Mouse (Mus musculus): Measurements from ENCODE around the gene Macc1. TPM values are rescaled to one million over a fixed set of nuclear protein-coding genes. Genes with fewer than 3 reads are reported as not detected.

Gene Macc1
- polyA plus RNA-seq, 1 experiment from 2014 or later, result not detected

GRCm38 (mm10) chr12:119398046-119398659 is 84.1 kb downstream of the Macc1 start:
- H3K36me3 ChIP-seq, result no peaks in the 10 kb centered on the region
- no peaks in the 10 kb centered on the region for H3K27me3 ChIP-seq
- no peak for ATAC-seq (replicated peaks)
- no peak overlapping the region for H3K27ac ChIP-seq (replicated peaks)
- H3K9me3 ChIP-seq, result no peaks in the 10 kb centered on the region
- no peaks in the 10 kb centered on the region for H3K4me1 ChIP-seq
- H3K4me2 ChIP-seq (replicated peaks), result no peak overlapping the region
- 88% methylated on average over 2 of the region's 2 CpGs for WGBS
- H3K9ac ChIP-seq (replicated peaks), result no peak overlapping the region
- no peak overlapping the region for H3K4me3 ChIP-seq

- Histone ChIP-seq H3K9me3 (no peaks in the 10 kb centered on the region), H3K9ac (replicated peaks) (no peak overlapping the region), H3K4me2 (replicated peaks) (no peak overlapping the region), H3K27me3 (no peaks in the 10 kb centered on the region), H3K4me1 (no peaks in the 10 kb centered on the region), H3K4me3 (no peak overlapping the region), H3K36me3 (no peaks in the 10 kb centered on the region), H3K27ac (replicated peaks) (no peak overlapping the region)
- 86% methylated on average over 1 of the region's 1 CpGs for WGBS
- ATAC-seq (replicated peaks), result no peak
Observed at GRCm38 (mm10) chr12:119402273-119402672, 88.2 kb downstream of the Macc1 start.

GRCm38 (mm10) chr12:119402796-119403195 is 88.7 kb downstream of the Macc1 start:
- no peaks in the 10 kb centered on the region for H3K27me3 ChIP-seq
- no peaks in the 10 kb centered on the region for H3K36me3 ChIP-seq
- no peak for ATAC-seq (replicated peaks)
- no peaks in the 10 kb centered on the region for H3K9me3 ChIP-seq
- no peak overlapping the region for H3K9ac ChIP-seq (replicated peaks)
- no peak overlapping the region for H3K4me2 ChIP-seq (replicated peaks)
- 31% methylated on average over 3 of the region's 3 CpGs for WGBS
- H3K4me3 ChIP-seq, result no peak overlapping the region
- H3K27ac ChIP-seq (replicated peaks), result no peak overlapping the region
- no peaks in the 10 kb centered on the region for H3K4me1 ChIP-seq

- Histone ChIP-seq H3K4me2 (replicated peaks) (no peak overlapping the region), H3K27me3 (no peaks in the 10 kb centered on the region), H3K9me3 (no peaks in the 10 kb centered on the region), H3K27ac (replicated peaks) (no peak overlapping the region), H3K4me1 (no peaks in the 10 kb centered on the region), H3K9ac (replicated peaks) (no peak overlapping the region), H3K4me3 (no peak overlapping the region), H3K36me3 (no peaks in the 10 kb centered on the region)
- 82% methylated on average over 1 of the region's 1 CpGs for WGBS
- no peak for ATAC-seq (replicated peaks)
Observed at GRCm38 (mm10) chr12:119404810-119405209, 90.7 kb downstream of the Macc1 start.

- Histone ChIP-seq H3K9ac (replicated peaks) (no peak overlapping the region), H3K27me3 (no peaks in the 10 kb centered on the region)
- ATAC-seq (replicated peaks), result no peak
Observed at GRCm38 (mm10) chr12:119410522-119410921, 96.5 kb downstream of the Macc1 start.

GRCm38 (mm10) chr12:119410956-119411355 is 96.9 kb downstream of the Macc1 start:
- Histone ChIP-seq H3K4me1 (no peaks in the 10 kb centered on the region), H3K4me3 (no peak overlapping the region), H3K4me2 (replicated peaks) (no peak overlapping the region), H3K27me3 (no peaks in the 10 kb centered on the region), H3K36me3 (no peaks in the 10 kb centered on the region), H3K9ac (replicated peaks) (no peak overlapping the region), H3K9me3 (no peaks in the 10 kb centered on the region), H3K27ac (replicated peaks) (no peak overlapping the region)
- no peak for ATAC-seq (replicated peaks)
- 83% methylated on average over 2 of the region's 2 CpGs for WGBS

More at GRCm38 (mm10) chr12:119410522-119410921, 96.5 kb downstream of the Macc1 start:
- no peaks in the 10 kb centered on the region for H3K4me1 ChIP-seq
- H3K4me2 ChIP-seq (replicated peaks), result no peak overlapping the region
- H3K27ac ChIP-seq (replicated peaks), result no peak overlapping the region
- no peaks in the 10 kb centered on the region for H3K9me3 ChIP-seq
- H3K4me3 ChIP-seq, result no peak overlapping the region
- H3K36me3 ChIP-seq, result no peaks in the 10 kb centered on the region

- H3K27me3 ChIP-seq, result no peaks in the 10 kb centered on the region
- ATAC-seq (replicated peaks), result no peak
- no peaks in the 10 kb centered on the region for H3K36me3 ChIP-seq
- no peaks in the 10 kb centered on the region for H3K9me3 ChIP-seq
- no peak overlapping the region for H3K4me2 ChIP-seq (replicated peaks)
- WGBS, result 95% methylated on average over 2 of the region's 2 CpGs
- no peak overlapping the region for H3K4me3 ChIP-seq
- H3K27ac ChIP-seq (replicated peaks), result no peak overlapping the region
- no peak overlapping the region for H3K9ac ChIP-seq (replicated peaks)
- H3K4me1 ChIP-seq, result no peaks in the 10 kb centered on the region
Observed at GRCm38 (mm10) chr12:119411982-119412381, 97.9 kb downstream of the Macc1 start.

GRCm38 (mm10) chr12:119415900-119416299 is 101.8 kb downstream of the Macc1 start:
- Histone ChIP-seq H3K9me3 (no peaks in the 10 kb centered on the region), H3K27me3 (no peaks in the 10 kb centered on the region), H3K4me1 (no peaks in the 10 kb centered on the region)

GRCm38 (mm10) chr12:119425749-119426148 is 111.7 kb downstream of the Macc1 start:
- no peaks in the 10 kb centered on the region for H3K9me3 ChIP-seq
- no peak overlapping the region for H3K27ac ChIP-seq (replicated peaks)
- no peak overlapping the region for H3K9ac ChIP-seq (replicated peaks)
- H3K4me1 ChIP-seq, result no peaks in the 10 kb centered on the region
- H3K4me3 ChIP-seq, result no peak overlapping the region
- no peak overlapping the region for H3K4me2 ChIP-seq (replicated peaks)
- 89% methylated on average over 2 of the region's 2 CpGs for WGBS
- no peak for ATAC-seq (replicated peaks)
- H3K36me3 ChIP-seq, result no peaks in the 10 kb centered on the region
- no peaks in the 10 kb centered on the region for H3K27me3 ChIP-seq

More at GRCm38 (mm10) chr12:119415900-119416299, 101.8 kb downstream of the Macc1 start:
- H3K4me3 ChIP-seq, result no peak overlapping the region
- no peak overlapping the region for H3K9ac ChIP-seq (replicated peaks)
- H3K36me3 ChIP-seq, result no peaks in the 10 kb centered on the region
- no peak overlapping the region for H3K4me2 ChIP-seq (replicated peaks)
- H3K27ac ChIP-seq (replicated peaks), result no peak overlapping the region
- WGBS, result 88% methylated on average over 2 of the region's 2 CpGs
- ATAC-seq (replicated peaks), result no peak

GRCm38 (mm10) chr12:119426182-119426886 is 112.3 kb downstream of the Macc1 start:
- 97% methylated on average over 2 of the region's 2 CpGs for WGBS
- Histone ChIP-seq H3K4me3 (no peak overlapping the region), H3K36me3 (no peaks in the 10 kb centered on the region), H3K27ac (replicated peaks) (no peak overlapping the region), H3K27me3 (no peaks in the 10 kb centered on the region), H3K9ac (replicated peaks) (no peak overlapping the region), H3K4me1 (no peaks in the 10 kb centered on the region), H3K4me2 (replicated peaks) (no peak overlapping the region), H3K9me3 (no peaks in the 10 kb centered on the region)
- no peak for ATAC-seq (replicated peaks)

GRCm38 (mm10) chr12:119426887-119427204 is 112.8 kb downstream of the Macc1 start:
- ATAC-seq (replicated peaks), result peak; percentile 85

GRCm38 (mm10) chr12:119440720-119441119 is 126.7 kb downstream of the Macc1 start:
- no peak for ATAC-seq (replicated peaks)
- no peaks in the 10 kb centered on the region for H3K9me3 ChIP-seq
- 70% methylated on average over 2 of the region's 2 CpGs for WGBS
- no peak overlapping the region for H3K4me3 ChIP-seq
- no peak overlapping the region for H3K9ac ChIP-seq (replicated peaks)
- no peaks in the 10 kb centered on the region for H3K27me3 ChIP-seq
- H3K4me2 ChIP-seq (replicated peaks), result no peak overlapping the region
- no peaks in the 10 kb centered on the region for H3K4me1 ChIP-seq
- H3K27ac ChIP-seq (replicated peaks), result no peak overlapping the region
- no peaks in the 10 kb centered on the region for H3K36me3 ChIP-seq

More at GRCm38 (mm10) chr12:119426887-119427204, 112.8 kb downstream of the Macc1 start:
- Histone ChIP-seq H3K4me3 (no peak overlapping the region), H3K4me1 (no peaks in the 10 kb centered on the region), H3K36me3 (no peaks in the 10 kb centered on the region), H3K27me3 (no peaks in the 10 kb centered on the region), H3K9ac (replicated peaks) (no peak overlapping the region), H3K4me2 (replicated peaks) (no peak overlapping the region), H3K9me3 (no peaks in the 10 kb centered on the region), H3K27ac (replicated peaks) (no peak overlapping the region)
- WGBS, result 67% methylated on average over 1 of the region's 1 CpGs

GRCm38 (mm10) chr12:119450116-119450515 is 136.0 kb downstream of the Macc1 start:
- Histone ChIP-seq H3K4me1 (no peaks in the 10 kb centered on the region), H3K4me2 (replicated peaks) (no peak overlapping the region), H3K9ac (replicated peaks) (no peak overlapping the region), H3K36me3 (no peaks in the 10 kb centered on the region), H3K4me3 (no peak overlapping the region), H3K9me3 (no peaks in the 10 kb centered on the region), H3K27me3 (no peaks in the 10 kb centered on the region), H3K27ac (replicated peaks) (no peak overlapping the region)
- ATAC-seq (replicated peaks), result no peak
- 83% methylated on average over 2 of the region's 2 CpGs for WGBS
